Mouse (Mus musculus): ENCODE measurements at regions not wholly inside any gene's neighbourhood (a gene's known extent, or its start where the extent isn't known, plus 50 kb on each side); places are given as distances from the start of the nearest gene placed in this dataset.
A peak's percentile ranks its signal among the peaks of the same experiment; 100 is the strongest.

GRCm38 (mm10) chr7:61939971-61940705 lies 406.2 kb upstream of the Ndn start:
- peak; percentile 32 for DNase-seq

- peak; percentile 4 for DNase-seq
Observed at GRCm38 (mm10) chr7:61982203-61982932, 364.0 kb upstream of the Ndn start.

GRCm38 (mm10) chr7:62026635-62027034 lies 319.7 kb upstream of the Ndn start:
- DNase-seq = no peak

- DNase-seq = no peak
Observed at GRCm38 (mm10) chr7:62045743-62046451, 300.5 kb upstream of the Ndn start.

- no peak for DNase-seq
Observed at GRCm38 (mm10) chr7:62046452-62046809, 299.9 kb upstream of the Ndn start.

- DNase-seq = no peak
Observed at GRCm38 (mm10) chr7:62078607-62079006, 267.8 kb upstream of the Ndn start.

- peak; percentile 9 for DNase-seq
Observed at GRCm38 (mm10) chr7:62085120-62085849, 261.1 kb upstream of the Ndn start.

Small RNA genes lying in the stretch of these regions (microRNA-seq; reads per million reads assigned to microRNA genes)
- gene Gm24923 (0 reads per million in 2 experiments), gene Mir344-2 (0 reads per million in 2 experiments), gene Mir344f (0 reads per million in 2 experiments), gene Mir344g (0.38 to 0.85 reads per million in 2 experiments), gene Mir344i (0 reads per million in 2 experiments)

Measured in adrenal gland, postnatal 14 days (tissue).